Mouse (Mus musculus) liver, embryonic 14.5 days (tissue): ENCODE measurements at regions not wholly inside any gene's neighbourhood (a gene's known extent, or its start where the extent isn't known, plus 50 kb on each side); places are given as distances from the start of the nearest gene placed in this dataset.

Source experiments
- CTCF ChIP-seq: IDR thresholded peaks from 2 replicates; pipeline ENCODE4 v1.5.1; 2016; ENCODE audit warnings: antibody characterized with exemption, low read depth, control low read depth
- EP300 ChIP-seq: IDR thresholded peaks from 2 replicates; pipeline ENCODE4 v1.6.1; 2016; ENCODE audit warnings: antibody characterized with exemption, low read depth

- TF ChIP-seq CTCF: no peak
- no peak for TF ChIP-seq EP300
Observed at GRCm38 (mm10) chr11:7408992-7409391, 195.3 kb upstream of the Igfbp3 start.
